Mouse (Mus musculus) forebrain, embryonic 14.5 days (tissue): ENCODE measurements around the gene Gsc2. TPM values are rescaled to one million over a fixed set of nuclear protein-coding genes. Genes with fewer than 3 reads are reported as not detected.

Source experiments
- polyA plus RNA-seq: library from polyadenylated mRNA; unstranded; fragments of >200 nt; fragmentation: Nextera tagmentation; extraction: Ambion mirVana; gene quantifications from 2 replicates; pipeline ENCODE4 v1.2.1, GENCODE M21; 2014

Gene Gsc2
- polyA plus RNA-seq, 1 experiment from 2014 or later: not detected

Other genes starting within 250 kb of the Gsc2 start
- gene Med15, start 182.2 kb downstream of the Gsc2 start, polyA plus RNA-seq: 23.4 and 31.8 TPM in 2 replicates
- 68.2 and 71.9 TPM in 2 replicates for gene Klhl22, start 155.4 kb downstream of the Gsc2 start, polyA plus RNA-seq
- 0.89 and 1.1 TPM in 2 replicates for gene Scarf2, start 117.8 kb downstream of the Gsc2 start, polyA plus RNA-seq
- gene B830017H08Rik, start 81.9 kb downstream of the Gsc2 start, polyA plus RNA-seq: 1.0 and 1.5 TPM in 2 replicates
- gene Car15, start 76.7 kb downstream of the Gsc2 start, polyA plus RNA-seq: 4.0 and 5.0 TPM in 2 replicates
- 0.26 and 0.38 TPM in 2 replicates for gene Gm20518, start 23.4 kb downstream of the Gsc2 start, polyA plus RNA-seq
- gene Tssk1, start 20.8 kb downstream of the Gsc2 start, polyA plus RNA-seq: 0.06 TPM in 1 of 2 replicates, not detected in the other
- gene Dgcr2, start 16.5 kb downstream of the Gsc2 start, polyA plus RNA-seq: 75.3 and 93.1 TPM in 2 replicates
- 0.13 and 0.41 TPM in 2 replicates for gene Tssk2, start 16.4 kb downstream of the Gsc2 start, polyA plus RNA-seq
- 43.5 and 46.1 TPM in 2 replicates for gene Ess2, start 3.7 kb downstream of the Gsc2 start, polyA plus RNA-seq
- gene Slc25a1, start 13.2 kb upstream of the Gsc2 start, polyA plus RNA-seq: 113 and 124 TPM in 2 replicates
- gene Vpreb2, start 65.4 kb upstream of the Gsc2 start, polyA plus RNA-seq: 0.32 TPM in 1 of 2 replicates, not detected in the other
- 164 and 179 TPM in 2 replicates for gene Dgcr6, start 137.8 kb upstream of the Gsc2 start, polyA plus RNA-seq
- gene Prodh, start 175.1 kb upstream of the Gsc2 start, polyA plus RNA-seq: 3.1 and 3.3 TPM in 2 replicates
- gene Rtn4r, start 212.6 kb upstream of the Gsc2 start, polyA plus RNA-seq: 11.0 and 15.8 TPM in 2 replicates